Mouse (Mus musculus) E14TG2a.4 (cell line): ENCODE data around the gene Adgrf1.

Experiments used
- CTCF ChIP-seq: conservative IDR thresholded peaks from 2 replicates; pipeline ENCODE4 v1.5.1; 2014; ENCODE audit warnings: low read length
- NANOG ChIP-seq: IDR thresholded peaks from 2 replicates; pipeline ENCODE4 v1.6.1; 2014; ENCODE audit warnings: borderline replicate concordance, low read length, mixed read lengths
- POU5F1 ChIP-seq: IDR thresholded peaks from 2 replicates; pipeline ENCODE4 v1.6.1; 2014; ENCODE audit warnings: low read length, borderline replicate concordance

- TF ChIP-seq CTCF (no peak), NANOG (no peak), POU5F1 (no peak)
Observed at GRCm38 (mm10) chr17:43325986-43326671, 56.0 kb downstream of the Adgrf1 start.
